Mouse (Mus musculus): ENCODE measurements around the gene Ttc12. TPM values are rescaled to one million over a fixed set of nuclear protein-coding genes. Genes with fewer than 3 reads are reported as not detected.
A peak's percentile ranks its signal among the peaks of the same experiment; 100 is the strongest.

The Ttc12 gene
- polyA plus RNA-seq, 1 experiment, result 1.7 TPM

- no peak for TF ChIP-seq CTCF (IDR thresholded peaks at IDR 0.05; ENCODE audit: extremely low read depth, insufficient read depth, low read length)
- no peak for TF ChIP-seq POLR2A (IDR thresholded peaks at IDR 0.05; ENCODE audit: extremely low read depth, insufficient read depth, low read length)
- no peaks in the 10 kb centered on the region for H3K4me1 ChIP-seq (ENCODE audit: control insufficient read depth, insufficient read depth, low read length)
- H3K27ac ChIP-seq (ENCODE audit: insufficient read depth, low read length), result no peak overlapping the region
Observed at GRCm38 (mm10) chr9:49499878-49500277, 13.9 kb upstream of the Ttc12 start.

GRCm38 (mm10) chr9:49493979-49494649 lies 8.1 kb upstream of the Ttc12 start:
- H3K27ac ChIP-seq (ENCODE audit: insufficient read depth, low read length), result no peak overlapping the region
- H3K4me1 ChIP-seq (ENCODE audit: control insufficient read depth, insufficient read depth, low read length), result no peaks in the 10 kb centered on the region
- TF ChIP-seq CTCF (IDR thresholded peaks at IDR 0.05; ENCODE audit: extremely low read depth, insufficient read depth, low read length) (peak; percentile 95), POLR2A (IDR thresholded peaks at IDR 0.05; ENCODE audit: extremely low read depth, insufficient read depth, low read length) (no peak)
- H3K4me3 ChIP-seq (ENCODE audit: insufficient read depth, low read length), result no peak overlapping the region

More at GRCm38 (mm10) chr9:49499878-49500277, 13.9 kb upstream of the Ttc12 start:
- no peak overlapping the region for H3K4me3 ChIP-seq (ENCODE audit: insufficient read depth, low read length)

GRCm38 (mm10) chr9:49490609-49491008 lies 4.6 kb upstream of the Ttc12 start:
- Histone ChIP-seq H3K27ac (ENCODE audit: insufficient read depth, low read length) (no peak overlapping the region), H3K4me1 (ENCODE audit: control insufficient read depth, insufficient read depth, low read length) (no peaks in the 10 kb centered on the region), H3K4me3 (ENCODE audit: insufficient read depth, low read length) (no peak overlapping the region)
- no peak for TF ChIP-seq POLR2A (IDR thresholded peaks at IDR 0.05; ENCODE audit: extremely low read depth, insufficient read depth, low read length)
- TF ChIP-seq CTCF (IDR thresholded peaks at IDR 0.05; ENCODE audit: extremely low read depth, insufficient read depth, low read length), result no peak

DNA sequence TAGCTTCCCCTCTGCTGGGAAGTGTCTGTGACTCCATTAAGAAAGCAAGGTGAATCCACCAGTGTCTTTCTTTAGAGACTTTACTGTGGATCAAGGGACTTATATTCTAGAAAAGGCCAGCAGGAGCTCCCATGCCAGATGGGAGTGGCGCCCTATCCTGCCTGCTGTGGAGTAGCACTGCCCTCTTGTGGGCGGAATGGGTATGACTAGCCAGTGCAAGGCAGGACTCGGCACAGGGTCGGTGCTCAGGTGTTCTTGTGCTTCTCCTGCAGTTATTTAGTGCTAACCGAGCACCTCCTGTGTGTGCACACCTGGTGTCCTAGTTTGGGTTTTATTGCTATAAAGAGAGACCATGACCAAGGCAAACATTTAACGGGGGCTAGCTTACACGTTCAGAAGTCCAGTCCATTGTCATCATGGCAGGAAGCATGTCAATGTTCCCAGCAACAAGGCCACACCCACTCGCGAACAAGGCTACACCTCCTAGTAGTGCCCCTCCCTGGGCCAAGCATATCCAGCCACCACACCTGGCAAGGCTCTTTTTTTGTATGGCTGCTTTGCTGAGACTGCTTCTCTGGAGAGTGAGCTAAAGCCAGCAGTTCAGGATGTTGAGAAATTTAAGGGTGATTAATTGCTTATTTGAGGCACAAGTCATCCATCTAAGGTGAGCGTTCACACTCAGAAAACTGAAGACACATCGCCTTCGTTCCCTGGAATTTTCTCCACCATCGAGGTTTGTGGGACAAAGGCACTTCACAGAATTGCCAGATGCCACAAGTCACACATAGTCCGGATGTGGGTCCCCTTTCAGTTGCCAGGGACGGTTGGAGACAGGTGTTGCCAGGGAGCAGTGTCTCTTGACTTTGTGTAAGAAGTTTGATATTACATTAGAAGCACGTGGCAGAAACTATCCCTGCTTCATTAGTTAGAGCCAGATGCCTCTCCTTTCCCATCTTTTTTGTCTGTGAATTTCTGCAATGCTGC lies 3.2 kb upstream of the Ttc12 start:
- no peak for TF ChIP-seq POLR2A (IDR thresholded peaks at IDR 0.05; ENCODE audit: extremely low read depth, insufficient read depth, low read length)
- TF ChIP-seq CTCF (IDR thresholded peaks at IDR 0.05; ENCODE audit: extremely low read depth, insufficient read depth, low read length), result peak; percentile 100
- Histone ChIP-seq H3K4me1 (ENCODE audit: control insufficient read depth, insufficient read depth, low read length) (no peaks in the 10 kb centered on the region), H3K4me3 (ENCODE audit: insufficient read depth, low read length) (no peak overlapping the region)

DNA sequence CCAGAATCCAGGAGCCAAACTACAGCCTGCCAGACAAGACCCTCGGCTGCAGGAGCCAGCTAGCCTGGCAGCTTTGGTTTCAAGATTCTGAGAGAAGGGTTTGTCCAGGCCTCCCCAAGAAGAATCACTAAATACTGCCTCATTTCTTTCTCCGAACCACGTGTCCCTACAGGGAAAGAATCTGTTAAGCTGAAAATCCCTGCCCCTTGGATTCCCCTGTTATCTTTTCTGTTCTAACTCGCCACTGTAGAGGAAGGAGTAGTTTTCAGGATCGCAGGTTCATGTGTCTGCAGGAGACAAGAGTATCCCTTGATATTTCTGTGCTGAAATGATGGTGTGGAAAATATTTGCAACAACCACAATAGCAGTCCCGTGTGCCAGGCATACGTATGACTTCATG lies 2.2 kb upstream of the Ttc12 start:
- H3K4me3 ChIP-seq (ENCODE audit: insufficient read depth, low read length), result no peak overlapping the region
- no peaks in the 10 kb centered on the region for H3K4me1 ChIP-seq (ENCODE audit: control insufficient read depth, insufficient read depth, low read length)
- TF ChIP-seq CTCF (IDR thresholded peaks at IDR 0.05; ENCODE audit: extremely low read depth, insufficient read depth, low read length), result no peak
- no peak for TF ChIP-seq POLR2A (IDR thresholded peaks at IDR 0.05; ENCODE audit: extremely low read depth, insufficient read depth, low read length)
- no peak overlapping the region for H3K27ac ChIP-seq (ENCODE audit: insufficient read depth, low read length)

More for the DNA sequence above, 3.2 kb upstream of the Ttc12 start:
- H3K27ac ChIP-seq (ENCODE audit: insufficient read depth, low read length), result no peak overlapping the region

DNA sequence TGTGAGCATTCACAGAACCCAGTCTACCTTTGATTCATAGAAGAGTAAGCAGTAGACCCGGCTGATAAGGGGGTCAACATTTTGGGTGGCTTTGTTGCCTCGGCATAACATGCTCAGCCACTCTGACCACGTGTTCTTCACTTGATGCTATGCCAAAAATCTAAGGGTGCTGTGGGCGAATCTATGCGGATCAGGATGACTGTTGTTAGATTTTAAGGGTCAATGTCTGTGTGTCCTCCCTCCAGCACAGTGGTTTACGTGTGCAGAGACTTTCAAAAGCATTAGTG lies 1.6 kb upstream of the Ttc12 start:
- TF ChIP-seq POLR2A (IDR thresholded peaks at IDR 0.05; ENCODE audit: extremely low read depth, insufficient read depth, low read length), result no peak
- TF ChIP-seq CTCF (IDR thresholded peaks at IDR 0.05; ENCODE audit: extremely low read depth, insufficient read depth, low read length), result no peak
- Histone ChIP-seq H3K4me1 (ENCODE audit: control insufficient read depth, insufficient read depth, low read length) (no peaks in the 10 kb centered on the region), H3K4me3 (ENCODE audit: insufficient read depth, low read length) (no peak overlapping the region), H3K27ac (ENCODE audit: insufficient read depth, low read length) (no peak overlapping the region)

GRCm38 (mm10) chr9:49486805-49487656 lies 1.0 kb upstream of the Ttc12 start:
- Histone ChIP-seq H3K4me3 (ENCODE audit: insufficient read depth, low read length) (no peak overlapping the region), H3K27ac (ENCODE audit: insufficient read depth, low read length) (no peak overlapping the region), H3K4me1 (ENCODE audit: control insufficient read depth, insufficient read depth, low read length) (no peaks in the 10 kb centered on the region)
- TF ChIP-seq POLR2A (IDR thresholded peaks at IDR 0.05; ENCODE audit: extremely low read depth, insufficient read depth, low read length) (no peak), CTCF (IDR thresholded peaks at IDR 0.05; ENCODE audit: extremely low read depth, insufficient read depth, low read length) (no peak)

DNA sequence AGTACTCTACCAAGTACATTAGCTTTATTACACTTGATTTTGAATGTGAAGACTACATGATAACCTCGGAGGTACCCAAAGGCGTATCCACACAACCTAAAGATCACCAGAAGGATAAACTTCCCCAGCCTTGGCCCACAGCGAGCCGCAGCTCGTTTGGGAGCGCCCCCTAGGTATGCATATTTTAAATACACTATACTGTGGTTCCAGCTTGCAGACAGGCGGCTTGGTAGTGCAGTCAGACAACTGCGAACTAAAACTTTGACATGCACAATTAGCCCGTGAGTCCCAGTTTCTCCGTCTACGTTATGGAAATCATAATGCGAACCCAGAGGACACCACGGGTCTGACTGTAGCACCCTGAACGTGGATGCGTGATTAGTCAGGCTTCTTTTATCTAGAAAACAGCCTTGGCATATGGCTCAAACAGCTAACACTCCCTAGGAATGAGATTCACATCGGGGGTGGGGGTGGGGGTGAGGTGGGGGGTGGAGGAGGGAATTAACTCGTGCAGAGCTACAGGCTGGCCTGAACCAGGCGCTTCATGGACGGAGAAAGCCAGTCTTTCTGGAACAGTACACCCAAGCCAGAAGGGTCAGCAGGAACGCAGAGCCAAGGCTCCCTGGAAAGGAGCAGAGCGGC lies 654 bp downstream of the Ttc12 start:
- TF ChIP-seq POLR2A (IDR thresholded peaks at IDR 0.05; ENCODE audit: extremely low read depth, insufficient read depth, low read length) (no peak), CTCF (IDR thresholded peaks at IDR 0.05; ENCODE audit: extremely low read depth, insufficient read depth, low read length) (peak; percentile 63)
- no peaks in the 10 kb centered on the region for H3K4me1 ChIP-seq (ENCODE audit: control insufficient read depth, insufficient read depth, low read length)
- H3K4me3 ChIP-seq (ENCODE audit: insufficient read depth, low read length), result peak overlapping the region; percentile 33
- no peak overlapping the region for H3K27ac ChIP-seq (ENCODE audit: insufficient read depth, low read length)

DNA sequence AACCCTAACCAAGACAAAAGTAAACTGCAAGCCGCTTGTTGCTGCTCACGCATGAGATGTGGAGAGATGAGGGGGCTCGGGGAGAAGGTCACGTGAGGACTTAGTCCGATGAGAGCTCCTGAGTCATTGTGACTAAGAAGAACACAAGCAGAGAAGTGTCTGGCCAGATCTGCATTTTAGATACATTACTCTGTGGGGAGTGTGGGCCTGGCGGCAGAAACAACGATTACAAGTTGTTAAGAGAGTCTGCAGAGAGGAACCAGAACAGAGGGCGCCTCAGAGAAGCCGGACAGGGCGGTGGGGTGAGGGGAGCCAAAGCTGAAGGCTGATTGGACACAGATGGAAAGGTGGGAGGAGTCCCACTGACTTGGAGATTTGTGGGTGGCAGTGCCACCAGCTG lies 2.7 kb downstream of the Ttc12 start:
- Histone ChIP-seq H3K4me3 (ENCODE audit: insufficient read depth, low read length) (no peak overlapping the region), H3K4me1 (ENCODE audit: control insufficient read depth, insufficient read depth, low read length) (no peaks in the 10 kb centered on the region), H3K27ac (ENCODE audit: insufficient read depth, low read length) (no peak overlapping the region)
- TF ChIP-seq CTCF (IDR thresholded peaks at IDR 0.05; ENCODE audit: extremely low read depth, insufficient read depth, low read length) (0 out of 2 replicates have a peak, but pooled peaks have one; percentile 3), POLR2A (IDR thresholded peaks at IDR 0.05; ENCODE audit: extremely low read depth, insufficient read depth, low read length) (no peak)

Measured in cortical plate, adult 2 months (tissue).